ENCODE assay signal across 10 mouse cellular contexts in the genomic region with DNA sequence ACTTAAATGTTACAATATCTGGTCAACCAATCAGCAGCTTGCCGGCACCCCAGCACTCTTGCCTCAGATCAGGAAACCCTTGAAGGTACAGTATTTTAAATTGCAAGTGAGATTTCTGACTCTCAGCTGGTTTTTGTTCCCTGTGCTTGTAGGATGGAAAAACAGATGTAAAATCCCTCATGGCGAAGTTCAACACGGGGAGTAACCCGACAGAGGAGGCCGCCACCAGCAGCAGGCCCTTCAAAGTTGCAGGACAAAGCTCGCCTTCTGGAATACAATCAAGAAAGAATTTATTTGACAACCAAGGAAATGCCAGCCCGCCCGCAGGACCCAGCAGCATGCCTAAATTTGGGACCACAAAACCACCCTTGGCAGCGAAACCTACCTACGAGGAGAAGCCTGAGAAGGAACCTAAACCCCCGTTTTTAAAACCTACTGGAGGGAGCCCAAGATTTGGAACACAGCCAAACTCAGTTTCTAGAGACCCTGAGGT. TPM values are rescaled to one million over a fixed set of nuclear protein-coding genes. Genes with fewer than 3 reads are reported as not detected.
DNase-seq lines count a peak whose midpoint lies in the region; ATAC-seq and TF ChIP-seq lines count a peak whose summit lies in the region.
"Had no signal": no experiment of that assay in that cellular context is flagged by ENCODE, and none has a peak within 500 bp of the region (broad histone marks: within the 10 kb centered on the region; RNA-seq: fewer than 3 reads in every experiment).

No protein-coding gene starts in this region.

- H3K4me3 ChIP-seq in heart, postnatal 0 days (ENCODE audit: low read depth, low read length) = peak overlapping the region; percentile 29; the same call in 1 of the 2 replicates
- no peak overlapping the region for H3K4me3 ChIP-seq in embryonic facial prominence, embryonic 14.5 days (ENCODE audit: low read depth, low read length)
- H3K4me3 ChIP-seq in liver, postnatal 0 days (ENCODE audit: low read depth, low read length) = peak overlapping the region; percentile 25
- H3K4me3 ChIP-seq in thymus, adult 2 months (ENCODE audit: control insufficient read depth, insufficient read depth, low read length) = peak overlapping the region; percentile 62

- H3K36me3 ChIP-seq in heart, postnatal 0 days (replicated peaks; ENCODE audit: control insufficient read depth, insufficient read depth, low read length) = no peaks in the 10 kb centered on the region
- H3K36me3 ChIP-seq in embryonic facial prominence, embryonic 14.5 days (ENCODE audit: control insufficient read depth, insufficient read depth, low read length) = no peaks in the 10 kb centered on the region
- H3K36me3 ChIP-seq in liver, postnatal 0 days (replicated peaks; ENCODE audit: insufficient read depth, low read length) = no peaks in the 10 kb centered on the region
- H3K36me3 ChIP-seq in thymus, adult 2 months (ENCODE audit: control insufficient read depth, insufficient read depth, low read length) = no peaks in the 10 kb centered on the region

- no peak for ATAC-seq in heart, postnatal 0 days (ENCODE audit: insufficient read depth, low read depth)
- ATAC-seq in embryonic facial prominence, embryonic 14.5 days (ENCODE audit: low read depth) = peak; percentile 62; the same call in 1 of the 2 replicates
- peak; percentile 47; the same call in 1 of the 2 replicates for ATAC-seq in liver, postnatal 0 days

- H3K9ac ChIP-seq in heart, postnatal 0 days (replicated peaks; ENCODE audit: low read depth, low read length) = no peak overlapping the region
- no peak overlapping the region for H3K9ac ChIP-seq in embryonic facial prominence, embryonic 14.5 days (ENCODE audit: low read depth, low read length)
- H3K9ac ChIP-seq in liver, postnatal 0 days (replicated peaks) = 0 out of 2 replicates have a peak overlapping the region, but pooled peaks have one; percentile 6

- no peak for DNase-seq in heart, postnatal 0 days (ENCODE audit: low spot score)
- no peak for DNase-seq in heart, adult 8-10 months (ENCODE audit: low spot score)
- peak; percentile 81 for DNase-seq in embryonic facial prominence, embryonic 14.5 days (ENCODE audit: low spot score)
- no peak for DNase-seq in liver, postnatal 0 days
- peak; percentile 64 for DNase-seq in thymus, adult 2 months
- no peak for DNase-seq in adrenal gland, adult 2 months
- no peak for DNase-seq in adrenal gland, postnatal 4 days (ENCODE audit: low spot score in 2 of 2)
- no peak for DNase-seq in spleen, adult 12 weeks (ENCODE audit: low spot score)
- DNase-seq: kidney, adult 8-10 months had no signal

- TF ChIP-seq CTCF in heart, postnatal 0 days (IDR thresholded peaks at IDR 0.05; ENCODE audit: low read depth) = no peak
- TF ChIP-seq CTCF in liver, postnatal 0 days (IDR thresholded peaks at IDR 0.05; ENCODE audit: low read depth) = no peak
- TF ChIP-seq CTCF in thymus, adult 2 months (IDR thresholded peaks at IDR 0.05; ENCODE audit: borderline replicate concordance, control insufficient read depth, extremely low read depth, insufficient read depth, low read length, poor library complexity) = no peak

- no peak for TF ChIP-seq POLR2A in thymus, adult 2 months (IDR thresholded peaks at IDR 0.05; ENCODE audit: control insufficient read depth, extremely low read depth, insufficient read depth, low read length, poor library complexity)

- H3K4me1 ChIP-seq in heart, postnatal 0 days (ENCODE audit: control insufficient read depth, insufficient read depth) = no peaks in the 10 kb centered on the region
- H3K4me1 ChIP-seq in embryonic facial prominence, embryonic 14.5 days (ENCODE audit: control insufficient read depth, insufficient read depth, low read length) = peaks cover 8% of the 10 kb centered on the region
- peaks cover 6% of the 10 kb centered on the region for H3K4me1 ChIP-seq in liver, postnatal 0 days (ENCODE audit: insufficient read depth)
- peaks cover 15% of the 10 kb centered on the region for H3K4me1 ChIP-seq in thymus, adult 2 months (replicated peaks; ENCODE audit: control insufficient read depth, insufficient read depth, low read length)

- H3K4me2 ChIP-seq in heart, postnatal 0 days (ENCODE audit: low read depth, low read length) = peak overlapping the region; percentile 54
- peak overlapping the region; percentile 34 for H3K4me2 ChIP-seq in embryonic facial prominence, embryonic 14.5 days (ENCODE audit: low read depth, low read length)
- H3K4me2 ChIP-seq in liver, postnatal 0 days (ENCODE audit: low read depth, low read length) = peak overlapping the region; percentile 61
- H3K4me2 ChIP-seq: midbrain, embryonic 11.5 days had no signal

- H3K27me3 ChIP-seq in heart, postnatal 0 days (ENCODE audit: control insufficient read depth, insufficient read depth, low read length) = no peaks in the 10 kb centered on the region
- H3K27me3 ChIP-seq in embryonic facial prominence, embryonic 14.5 days (replicated peaks; ENCODE audit: control insufficient read depth, insufficient read depth, low read length) = no peaks in the 10 kb centered on the region
- no peaks in the 10 kb centered on the region for H3K27me3 ChIP-seq in liver, postnatal 0 days (ENCODE audit: insufficient read depth, low read length)
- H3K27me3 ChIP-seq in thymus, adult 2 months (ENCODE audit: control insufficient read depth, insufficient read depth, low read length) = no peaks in the 10 kb centered on the region

- H3K27ac ChIP-seq in heart, postnatal 0 days (ENCODE audit: low read depth) = peak overlapping the region; percentile 38; the same call in 1 of the 2 replicates
- peak overlapping the region; percentile 35 for H3K27ac ChIP-seq in embryonic facial prominence, embryonic 14.5 days (replicated peaks; ENCODE audit: low read depth, low read length)
- peak overlapping the region; percentile 71; the same call in 1 of the 2 replicates for H3K27ac ChIP-seq in liver, postnatal 0 days (ENCODE audit: low read depth)
- peak overlapping the region; percentile 94 for H3K27ac ChIP-seq in thymus, adult 2 months (ENCODE audit: control insufficient read depth, insufficient read depth, low read length)

- 74% methylated on average over 11 of the region's 11 CpGs for WGBS in heart, postnatal 0 days
- 63% methylated on average over 11 of the region's 11 CpGs for WGBS in embryonic facial prominence, embryonic 14.5 days
- 60% methylated on average over 11 of the region's 11 CpGs for WGBS in liver, postnatal 0 days (ENCODE audit: insufficient replicate concordance)
- 5% methylated on average over 11 of the region's 11 CpGs for WGBS in thymus, adult 2 months

- H3K9me3 ChIP-seq in heart, postnatal 0 days (replicated peaks; ENCODE audit: control insufficient read depth, low read length) = no peaks in the 10 kb centered on the region
- H3K9me3 ChIP-seq in embryonic facial prominence, embryonic 14.5 days (ENCODE audit: control insufficient read depth, low read length) = no peaks in the 10 kb centered on the region
- H3K9me3 ChIP-seq in liver, postnatal 0 days (ENCODE audit: low read length) = no peaks in the 10 kb centered on the region

- TF ChIP-seq EP300 in heart, postnatal 0 days (IDR thresholded peaks at IDR 0.05; ENCODE audit: low read depth) = no peak
- no peak for TF ChIP-seq EP300 in liver, postnatal 0 days (IDR thresholded peaks at IDR 0.05; ENCODE audit: low read depth)

RNA-seq across cellular contexts. Expression of gene Fyb, which starts 57.2 kb away (rescaled TPM):
- 1.7 TPM in 1 of 2 replicates, not detected in the other for total RNA-seq in heart, postnatal 0 days (2014; rRNA removed; ENCODE audit: low replicate concordance)
- 1.8 and 3.2 TPM in 2 replicates for polyA plus RNA-seq in heart, postnatal 0 days (2015; fragmentation: Nextera tagmentation; extraction: Ambion mirVana)
- total RNA-seq in heart, adult 8-10 months (2022) = 10 to 100 TPM; 45.5 to 56.4 (median 52.8) TPM
- polyA plus RNA-seq in embryonic facial prominence, embryonic 14.5 days (2014; fragmentation: Nextera tagmentation; extraction: Ambion mirVana) = 7.5 and 11.0 TPM in 2 replicates
- polyA plus RNA-seq in liver, postnatal 0 days (2015; fragmentation: Nextera tagmentation; extraction: Ambion mirVana) = 28.0 and 29.7 TPM in 2 replicates
- polyA plus RNA-seq in thymus, adult 2 months (2012; rRNA removed) = 141 and 162 TPM in 2 replicates
- 10 to 100 TPM; 41.2 to 44.7 TPM for total RNA-seq in adrenal gland, adult 2 months (2021)
- 338 and 482 TPM in 2 replicates for polyA plus RNA-seq in adrenal gland, adult 2 months (2012; rRNA removed)
- 10 to 100 TPM; 27.7 to 28.9 TPM for total RNA-seq in adrenal gland, postnatal 4 days (2021)

Comparison
In these comparisons a context has a peak if more than half of its experiments do, and no peak if none do; other contexts are left out.
1. DNase-seq: peak in embryonic facial prominence, embryonic 14.5 days (single experiment) and thymus, adult 2 months (single experiment); none in heart, postnatal 0 days (single experiment), heart, adult 8-10 months (single experiment), liver, postnatal 0 days (single experiment), adrenal gland, adult 2 months (single experiment), adrenal gland, postnatal 4 days (0 of 2) and spleen, adult 12 weeks (single experiment).
2. H3K27ac ChIP-seq: peak in every context shown above with its lines; median percentile 94 in thymus, adult 2 months; 71 in liver, postnatal 0 days; 38 in heart, postnatal 0 days; 35 in embryonic facial prominence, embryonic 14.5 days.
3. Peak in every context shown above with its lines, with median percentiles within 50 percentile points of each other: H3K4me2 ChIP-seq.